Mouse (Mus musculus): ENCODE results near the gene Ist1. TPM values are rescaled to one million over a fixed set of nuclear protein-coding genes. Genes with fewer than 3 reads are reported as not detected.

The Ist1 gene
- total RNA-seq, 2 experiments from 2014 or later: 75.4 to 77.3 TPM

Other genes with a start within 250 kb of the Ist1 start
- gene Pmfbp1, start 199.2 kb downstream of the Ist1 start, total RNA-seq (2021): under 1 TPM; 0.22 to 0.32 TPM
- 10 to 100 TPM; 22.8 to 24.4 TPM for gene Dhx38, start 127.4 kb downstream of the Ist1 start, total RNA-seq (2021)
- gene Txnl4b, start 127.4 kb downstream of the Ist1 start, total RNA-seq (2021): 10 to 100 TPM; 12.2 to 13.3 TPM
- not detected for gene Hp, start 114.1 kb downstream of the Ist1 start, total RNA-seq (2021)
- gene Dhodh, start 84.6 kb downstream of the Ist1 start, total RNA-seq (2021): 10 to 100 TPM; 20.4 to 20.8 TPM
- 1 to 10 TPM in 1 of 2 experiments, under 1 TPM in 1; 0.47 to 1.4 TPM for gene Pkd1l3, start 78.7 kb downstream of the Ist1 start, total RNA-seq (2021)
- 10 to 100 TPM; 55.9 to 57.1 TPM for gene Zfp821, start 12.3 kb upstream of the Ist1 start, total RNA-seq (2021)
- gene Atxn1l, start 44.5 kb upstream of the Ist1 start, total RNA-seq (2021): 10 to 100 TPM; 41.4 to 41.8 TPM
- 10 to 100 TPM; 87.0 to 89.6 TPM for gene Ap1g1, start 85.3 kb upstream of the Ist1 start, total RNA-seq (2021)
- 10 to 100 TPM; 31.2 to 34.7 TPM for gene Phlpp2, start 175.3 kb upstream of the Ist1 start, total RNA-seq (2021)